Mouse (Mus musculus) heart, embryonic 16.5 days (tissue): ENCODE results near the gene Prr22. TPM values are rescaled to one million over a fixed set of nuclear protein-coding genes. Genes with fewer than 3 reads are reported as not detected.

ENCODE experiments used
- ATAC-seq: fragments of 200-750 bp; cut with Nextera tagmentation; replicated peaks from 2 replicates; pipeline ENCODE4 v1.8.0; 2017; ENCODE audit warnings: moderate number of reproducible peaks; ENCODE audit not compliant: insufficient read depth, low FRiP score; ENCODE audit errors: extremely low read depth
- H3K27ac ChIP-seq: fragments of 300-500 bp; sonication (generic); 2 replicates; pipeline ENCODE4 v1.5.1; 2014; ENCODE audit warnings: mild to moderate bottlenecking, low read length, control low read depth, moderate library complexity
- H3K27me3 ChIP-seq: fragments of 300-500 bp; sonication (generic); 2 replicates; pipeline ENCODE4 v1.6.1; 2014; ENCODE audit warnings: low read length, mixed read lengths; ENCODE audit not compliant: control insufficient read depth, insufficient read depth
- H3K36me3 ChIP-seq: fragments of 300-500 bp; sonication (generic); 2 replicates; pipeline ENCODE4 v1.6.1; 2014; ENCODE audit not compliant: control insufficient read depth, insufficient read depth
- H3K4me1 ChIP-seq: fragments of 300-500 bp; sonication (generic); 2 replicates; pipeline ENCODE4 v1.6.1; 2014; ENCODE audit warnings: low read length, mixed read lengths; ENCODE audit not compliant: control insufficient read depth, insufficient read depth
- H3K4me2 ChIP-seq: fragments of 300-500 bp; sonication (generic); 2 replicates; pipeline ENCODE4 v1.6.1; 2014; ENCODE audit warnings: low read depth, mild to moderate bottlenecking, control low read depth, low read length
- H3K4me3 ChIP-seq: fragments of 300-500 bp; sonication (generic); 2 replicates; pipeline ENCODE4 v1.5.1; 2014; ENCODE audit warnings: mild to moderate bottlenecking, control low read depth, low read length
- H3K9ac ChIP-seq: fragments of 300-500 bp; sonication (generic); 2 replicates; pipeline ENCODE4 v1.6.1; 2014; ENCODE audit warnings: low read length, control low read depth
- H3K9me3 ChIP-seq: fragments of 300-500 bp; sonication (generic); replicated peaks from 2 replicates; pipeline ENCODE4 v1.6.1; 2016; ENCODE audit warnings: low read length; ENCODE audit not compliant: control insufficient read depth
- WGBS: fragments of 180-500 bp; shearing (Covaris S2); extraction: QIAGEN DNeasy Blood & Tissue Kit; methylation state at CpG from one replicate; pipeline ENCODE4 v1.1.7; 2014; 5-methylcytosine and 5-hydroxymethylcytosine counted together
- polyA plus RNA-seq: library from polyadenylated mRNA; unstranded; fragments of >200 nt; fragmentation: Nextera tagmentation; extraction: Ambion mirVana; gene quantifications from 2 replicates; pipeline ENCODE4 v1.2.1, GENCODE M21; 2015

Gene Prr22
- polyA plus RNA-seq, 1 experiment from 2014 or later = 1.2 TPM

- H3K9me3 ChIP-seq = no peaks in the 10 kb centered on the region
- H3K9ac ChIP-seq = no peak overlapping the region
These were observed 33.5 kb upstream of the Prr22 start for GRCm38 (mm10) chr17:56736534-56736933.

GRCm38 (mm10) chr17:56738221-56738620, 31.8 kb upstream of the Prr22 start:
- 73% methylated on average over 10 of the region's 10 CpGs for WGBS
- Histone ChIP-seq H3K27ac (no peak overlapping the region), H3K36me3 (no peaks in the 10 kb centered on the region), H3K4me1 (peaks cover 27% of the 10 kb centered on the region), H3K4me2 (no peak overlapping the region), H3K9me3 (no peaks in the 10 kb centered on the region), H3K9ac (no peak overlapping the region), H3K27me3 (no peaks in the 10 kb centered on the region), H3K4me3 (no peak overlapping the region)
- no peak for ATAC-seq

More at GRCm38 (mm10) chr17:56736534-56736933, 33.5 kb upstream of the Prr22 start:
- 41% methylated on average over 8 of the region's 8 CpGs for WGBS
- Histone ChIP-seq H3K4me3 (no peak overlapping the region), H3K4me2 (no peak overlapping the region), H3K27me3 (0 out of 2 replicates have a peak, but pooled peaks cover 2% of the 10 kb centered on the region), H3K27ac (no peak overlapping the region), H3K36me3 (no peaks in the 10 kb centered on the region), H3K4me1 (peaks cover 27% of the 10 kb centered on the region)
- no peak for ATAC-seq

- Histone ChIP-seq H3K36me3 (no peaks in the 10 kb centered on the region), H3K4me1 (peaks cover 27% of the 10 kb centered on the region), H3K9ac (peak overlapping the region; percentile 41; the same call in 1 of the 2 replicates), H3K4me2 (peak overlapping the region; percentile 27; the same call in 1 of the 2 replicates), H3K9me3 (no peaks in the 10 kb centered on the region), H3K4me3 (no peak overlapping the region), H3K27ac (peak overlapping the region; percentile 93), H3K27me3 (no peaks in the 10 kb centered on the region)
- peak; percentile 92 for ATAC-seq
- 36% methylated on average over 17 of the region's 17 CpGs for WGBS
These were observed 29.8 kb upstream of the Prr22 start for GRCm38 (mm10) chr17:56740118-56740787.

GRCm38 (mm10) chr17:56740788-56741160, 29.3 kb upstream of the Prr22 start:
- 0 out of 2 replicates have a peak overlapping the region, but pooled peaks have one; percentile 10 for H3K4me2 ChIP-seq
- ATAC-seq = peak; percentile 35
- H3K27me3 ChIP-seq = no peaks in the 10 kb centered on the region
- no peak overlapping the region for H3K4me3 ChIP-seq
- peaks cover 27% of the 10 kb centered on the region for H3K4me1 ChIP-seq
- WGBS = 51% methylated on average over 17 of the region's 17 CpGs
- H3K36me3 ChIP-seq = no peaks in the 10 kb centered on the region
- H3K9me3 ChIP-seq = no peaks in the 10 kb centered on the region
- H3K9ac ChIP-seq = no peak overlapping the region; the same call in 1 of the 2 replicates
- H3K27ac ChIP-seq = peak overlapping the region; percentile 93

- Histone ChIP-seq H3K36me3 (no peaks in the 10 kb centered on the region), H3K4me2 (no peak overlapping the region), H3K27me3 (no peaks in the 10 kb centered on the region), H3K9me3 (no peaks in the 10 kb centered on the region), H3K4me3 (no peak overlapping the region), H3K27ac (no peak overlapping the region), H3K9ac (no peak overlapping the region), H3K4me1 (peaks cover 13% of the 10 kb centered on the region)
- 52% methylated on average over 5 of the region's 5 CpGs for WGBS
- ATAC-seq = no peak
These were observed 25.9 kb upstream of the Prr22 start for GRCm38 (mm10) chr17:56744173-56744572.

- WGBS = 18% methylated on average over 71 of the region's 71 CpGs
- Histone ChIP-seq H3K4me1 (no peaks in the 10 kb centered on the region; the same call in 1 of the 2 replicates), H3K9ac (peak overlapping the region; percentile 36; the same call in 1 of the 2 replicates), H3K4me2 (peak overlapping the region; percentile 59), H3K9me3 (no peaks in the 10 kb centered on the region), H3K27me3 (peaks cover 50% of the 10 kb centered on the region), H3K27ac (no peak overlapping the region), H3K4me3 (peak overlapping the region; percentile 40), H3K36me3 (no peaks in the 10 kb centered on the region)
- ATAC-seq = peak; percentile 44
These were observed 18.5 kb upstream of the Prr22 start for GRCm38 (mm10) chr17:56751404-56752072.

GRCm38 (mm10) chr17:56753452-56753851, 16.6 kb upstream of the Prr22 start:
- Histone ChIP-seq H3K9ac (no peak overlapping the region), H3K27me3 (peaks cover 55% of the 10 kb centered on the region), H3K4me1 (peaks cover 10% of the 10 kb centered on the region), H3K4me2 (no peak overlapping the region), H3K4me3 (no peak overlapping the region), H3K27ac (no peak overlapping the region), H3K9me3 (0 out of 2 replicates have a peak, but pooled peaks cover 2% of the 10 kb centered on the region), H3K36me3 (no peaks in the 10 kb centered on the region)
- ATAC-seq = no peak
- WGBS = 30% methylated on average over 15 of the region's 15 CpGs

GRCm38 (mm10) chr17:56754271-56755185, 15.5 kb upstream of the Prr22 start:
- H3K9ac ChIP-seq = peak overlapping the region; percentile 38; the same call in 1 of the 2 replicates
- WGBS = 13% methylated on average over 36 of the region's 36 CpGs
- no peak for ATAC-seq
- peaks cover 10% of the 10 kb centered on the region for H3K4me1 ChIP-seq
- peak overlapping the region; percentile 41; the same call in 1 of the 2 replicates for H3K4me2 ChIP-seq
- H3K27me3 ChIP-seq = peaks cover 55% of the 10 kb centered on the region
- no peaks in the 10 kb centered on the region for H3K36me3 ChIP-seq
- no peak overlapping the region for H3K27ac ChIP-seq
- peak overlapping the region; percentile 12; the same call in 1 of the 2 replicates for H3K4me3 ChIP-seq
- 0 out of 2 replicates have a peak, but pooled peaks cover 5% of the 10 kb centered on the region for H3K9me3 ChIP-seq
